Mouse (Mus musculus): ENCODE measurements around the gene Gm10282. TPM values are rescaled to one million over a fixed set of nuclear protein-coding genes. Genes with fewer than 3 reads are reported as not detected.
A peak's percentile ranks its signal among the peaks of the same experiment; 100 is the strongest.

Gene Gm10282
- total and polyA plus RNA-seq, 2 experiments from 2014 or later, result 3.9 to 9.0 TPM

DNA sequence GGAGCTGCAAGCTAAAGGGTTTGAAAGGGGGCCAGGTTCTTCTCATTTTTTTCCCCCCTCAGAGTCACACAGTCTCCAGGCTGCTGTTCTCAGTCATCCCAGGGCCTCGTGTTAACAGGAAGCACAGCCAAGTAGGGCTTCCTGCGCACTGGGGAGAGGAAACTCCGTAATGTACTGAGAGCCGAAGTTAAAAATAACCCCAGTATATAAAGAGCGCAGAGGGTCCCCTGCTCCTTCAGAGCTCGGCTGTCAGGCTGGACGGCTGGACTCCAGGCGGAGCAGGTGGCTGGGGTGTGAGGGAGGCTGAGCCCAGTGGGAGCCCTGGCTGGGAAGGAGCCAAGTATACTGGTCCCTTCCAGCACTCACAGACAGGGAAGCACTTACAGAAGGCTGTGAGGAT is 9.4 kb downstream of the Gm10282 start:
- Histone ChIP-seq H3K4me1 (ENCODE audit: insufficient read depth, low read length) (no peaks in the 10 kb centered on the region), H3K27ac (ENCODE audit: low read depth, low read length) (0 out of 2 replicates have a peak overlapping the region, but pooled peaks have one; percentile 7), H3K9me3 (ENCODE audit: low read length) (no peaks in the 10 kb centered on the region), H3K4me3 (ENCODE audit: low read depth, low read length) (no peak overlapping the region), H3K27me3 (ENCODE audit: insufficient read depth, low read length) (no peaks in the 10 kb centered on the region), H3K4me2 (ENCODE audit: low read depth, low read length, poor library complexity, severe bottlenecking) (no peak overlapping the region), H3K9ac (replicated peaks; ENCODE audit: low read length, poor library complexity, severe bottlenecking) (no peak overlapping the region), H3K36me3 (ENCODE audit: insufficient read depth, low read length) (no peaks in the 10 kb centered on the region)
- WGBS, result 56% methylated on average over 8 of the region's 8 CpGs
- ATAC-seq (ENCODE audit: low FRiP score) (peak; percentile 44; the same call in 1 of the 2 replicates), DNase-seq (ENCODE audit: low spot score) (peak; percentile 73)
- no peak for TF ChIP-seq CTCF (IDR thresholded peaks at IDR 0.05)

DNA sequence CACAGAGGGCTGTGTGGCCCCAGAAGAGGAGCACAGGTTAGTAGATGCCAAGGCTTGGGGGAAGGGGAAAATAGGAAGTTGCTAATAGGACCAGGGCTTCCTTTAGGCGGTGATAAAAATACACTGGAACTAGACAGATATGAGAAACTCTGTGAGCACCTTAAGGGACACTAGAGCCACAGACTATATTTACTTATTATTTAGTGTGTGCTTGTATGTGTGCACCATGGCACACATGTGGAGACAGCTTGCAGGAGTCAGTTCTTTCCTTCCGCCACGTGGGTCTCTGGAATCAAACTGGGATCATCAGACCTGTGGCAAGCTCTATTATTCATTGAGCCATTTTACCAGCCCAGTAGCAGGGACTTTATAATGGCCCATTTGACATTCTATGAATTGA is 9.9 kb downstream of the Gm10282 start:
- Histone ChIP-seq H3K36me3 (ENCODE audit: insufficient read depth, low read length) (no peaks in the 10 kb centered on the region), H3K4me2 (ENCODE audit: low read depth, low read length, poor library complexity, severe bottlenecking) (no peak overlapping the region), H3K9ac (replicated peaks; ENCODE audit: low read length, poor library complexity, severe bottlenecking) (no peak overlapping the region), H3K9me3 (ENCODE audit: low read length) (no peaks in the 10 kb centered on the region), H3K27ac (ENCODE audit: low read depth, low read length) (no peak overlapping the region), H3K27me3 (ENCODE audit: insufficient read depth, low read length) (no peaks in the 10 kb centered on the region), H3K4me3 (ENCODE audit: low read depth, low read length) (no peak overlapping the region), H3K4me1 (ENCODE audit: insufficient read depth, low read length) (no peaks in the 10 kb centered on the region)
- TF ChIP-seq CTCF (IDR thresholded peaks at IDR 0.05), result no peak
- 69% methylated on average over 3 of the region's 3 CpGs for whole genome bisulfite sequencing
- no peak for DNase-seq (ENCODE audit: low spot score)
- no peak for ATAC-seq (ENCODE audit: low FRiP score)

DNA sequence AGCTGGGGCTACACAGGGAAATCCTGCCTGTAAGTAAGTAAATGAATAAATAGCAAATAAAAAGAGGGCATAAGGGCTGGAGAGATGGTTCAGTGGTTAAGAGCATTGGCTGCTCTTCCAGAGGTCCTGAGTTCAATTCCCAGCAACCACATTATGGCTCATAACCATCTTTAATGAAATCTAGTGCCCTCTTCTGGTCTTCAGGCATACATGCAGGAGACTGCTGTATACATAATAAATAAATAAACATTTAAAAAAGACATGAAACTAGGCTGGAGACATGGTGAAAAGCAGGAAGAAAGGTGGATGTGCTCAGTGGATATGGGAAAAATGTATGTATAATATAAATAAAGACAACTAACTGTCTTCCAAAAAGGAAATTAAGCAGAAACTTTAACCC is 11.8 kb downstream of the Gm10282 start:
- Histone ChIP-seq H3K27me3 (ENCODE audit: insufficient read depth, low read length) (no peaks in the 10 kb centered on the region), H3K9me3 (ENCODE audit: low read length) (no peaks in the 10 kb centered on the region), H3K9ac (replicated peaks; ENCODE audit: low read length, poor library complexity, severe bottlenecking) (no peak overlapping the region), H3K4me3 (ENCODE audit: low read depth, low read length) (no peak overlapping the region), H3K4me2 (ENCODE audit: low read depth, low read length, poor library complexity, severe bottlenecking) (no peak overlapping the region), H3K27ac (ENCODE audit: low read depth, low read length) (no peak overlapping the region), H3K36me3 (ENCODE audit: insufficient read depth, low read length) (no peaks in the 10 kb centered on the region), H3K4me1 (ENCODE audit: insufficient read depth, low read length) (no peaks in the 10 kb centered on the region)
- ATAC-seq (ENCODE audit: low FRiP score) (no peak), DNase-seq (ENCODE audit: low spot score) (no peak)
- TF ChIP-seq CTCF (IDR thresholded peaks at IDR 0.05), result no peak

DNA sequence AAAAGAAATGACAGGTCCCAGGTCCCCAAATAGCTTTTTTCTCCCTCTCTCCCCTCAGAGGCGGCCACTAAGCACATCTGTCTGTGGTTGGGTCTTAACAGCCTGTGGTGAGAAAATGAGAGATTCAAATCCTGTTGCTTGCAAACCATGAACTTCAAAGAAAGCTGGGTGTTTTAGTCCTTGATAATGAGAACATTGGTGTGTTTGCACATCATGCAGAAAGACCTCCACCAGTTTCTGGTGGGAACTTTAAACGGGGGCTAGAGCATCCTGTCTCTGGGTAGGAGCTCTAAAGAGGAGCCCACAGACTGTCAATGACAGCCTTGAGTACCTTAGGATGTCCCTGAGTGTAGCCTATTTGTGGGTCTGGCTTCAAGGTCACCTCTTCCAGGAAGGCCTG is 14.0 kb downstream of the Gm10282 start:
- 81% methylated on average over 2 of the region's 2 CpGs for WGBS
- H3K9me3 ChIP-seq (ENCODE audit: low read length), result no peaks in the 10 kb centered on the region
- no peak overlapping the region for H3K27ac ChIP-seq (ENCODE audit: low read depth, low read length)
- no peak for DNase-seq (ENCODE audit: low spot score)
- no peaks in the 10 kb centered on the region for H3K36me3 ChIP-seq (ENCODE audit: insufficient read depth, low read length)
- H3K9ac ChIP-seq (replicated peaks; ENCODE audit: low read length, poor library complexity, severe bottlenecking), result no peak overlapping the region
- H3K4me1 ChIP-seq (ENCODE audit: insufficient read depth, low read length), result no peaks in the 10 kb centered on the region
- no peak overlapping the region for H3K4me2 ChIP-seq (ENCODE audit: low read depth, low read length, poor library complexity, severe bottlenecking)
- no peaks in the 10 kb centered on the region for H3K27me3 ChIP-seq (ENCODE audit: insufficient read depth, low read length)
- no peak for ATAC-seq (ENCODE audit: low FRiP score)
- no peak for TF ChIP-seq CTCF (IDR thresholded peaks at IDR 0.05)
- no peak overlapping the region for H3K4me3 ChIP-seq (ENCODE audit: low read depth, low read length)

DNA sequence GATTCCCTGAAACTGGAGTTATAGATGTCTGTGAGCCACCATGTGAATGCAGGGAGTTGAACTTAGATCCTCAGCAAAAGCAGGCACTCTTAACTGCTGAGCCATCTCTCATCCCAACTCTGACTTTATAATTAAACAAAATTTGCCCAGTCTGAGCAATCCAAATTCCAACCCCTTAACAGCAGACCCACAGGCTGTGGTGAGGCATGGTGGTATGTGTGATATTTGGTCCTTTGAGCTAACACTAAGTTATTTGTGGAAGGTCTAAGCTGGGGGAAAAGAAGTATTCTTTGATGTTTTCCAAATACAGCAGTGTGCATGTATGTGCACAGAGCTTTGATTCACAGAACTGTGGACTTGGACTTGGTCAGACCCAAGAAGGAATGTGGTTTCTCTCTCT is 16.0 kb downstream of the Gm10282 start:
- Histone ChIP-seq H3K27me3 (ENCODE audit: insufficient read depth, low read length) (no peaks in the 10 kb centered on the region), H3K36me3 (ENCODE audit: insufficient read depth, low read length) (no peaks in the 10 kb centered on the region), H3K4me3 (ENCODE audit: low read depth, low read length) (no peak overlapping the region), H3K9me3 (ENCODE audit: low read length) (no peaks in the 10 kb centered on the region), H3K4me2 (ENCODE audit: low read depth, low read length, poor library complexity, severe bottlenecking) (no peak overlapping the region), H3K4me1 (ENCODE audit: insufficient read depth, low read length) (no peaks in the 10 kb centered on the region), H3K27ac (ENCODE audit: low read depth, low read length) (no peak overlapping the region), H3K9ac (replicated peaks; ENCODE audit: low read length, poor library complexity, severe bottlenecking) (no peak overlapping the region)
- no peak for DNase-seq (ENCODE audit: low spot score)
- TF ChIP-seq CTCF (IDR thresholded peaks at IDR 0.05), result no peak
- no peak for ATAC-seq (ENCODE audit: low FRiP score)

DNA sequence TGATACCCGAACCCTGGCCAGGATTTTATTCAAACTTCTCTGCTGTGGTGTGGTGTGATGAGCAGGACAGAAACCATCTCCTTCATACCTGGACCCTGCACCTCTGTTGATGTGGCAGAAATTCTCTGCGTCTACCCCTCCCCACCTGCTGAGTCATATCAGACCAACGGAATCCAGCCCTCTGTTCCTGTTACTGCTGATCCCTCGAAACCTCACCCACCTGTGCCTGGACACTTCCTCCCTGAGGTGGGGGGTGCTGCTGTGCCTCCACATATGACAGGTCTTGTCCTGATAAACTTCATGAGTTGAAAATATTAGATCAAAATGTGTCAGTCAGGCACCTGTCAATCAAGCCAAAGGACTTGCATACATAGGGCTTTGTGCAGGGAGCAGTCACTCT is 19.8 kb downstream of the Gm10282 start:
- 77% methylated on average over 4 of the region's 4 CpGs for WGBS
- H3K4me1 ChIP-seq (ENCODE audit: insufficient read depth, low read length), result no peaks in the 10 kb centered on the region
- no peaks in the 10 kb centered on the region for H3K27me3 ChIP-seq (ENCODE audit: insufficient read depth, low read length)
- H3K4me2 ChIP-seq (ENCODE audit: low read depth, low read length, poor library complexity, severe bottlenecking), result no peak overlapping the region
- H3K9ac ChIP-seq (replicated peaks; ENCODE audit: low read length, poor library complexity, severe bottlenecking), result no peak overlapping the region
- H3K4me3 ChIP-seq (ENCODE audit: low read depth, low read length), result no peak overlapping the region
- no peaks in the 10 kb centered on the region for H3K9me3 ChIP-seq (ENCODE audit: low read length)
- H3K27ac ChIP-seq (ENCODE audit: low read depth, low read length), result no peak overlapping the region
- ATAC-seq (ENCODE audit: low FRiP score) (no peak), DNase-seq (ENCODE audit: low spot score) (no peak)
- no peaks in the 10 kb centered on the region for H3K36me3 ChIP-seq (ENCODE audit: insufficient read depth, low read length)
- TF ChIP-seq CTCF (IDR thresholded peaks at IDR 0.05), result no peak

All from midbrain, postnatal 0 days (tissue).